In the genomic region with DNA sequence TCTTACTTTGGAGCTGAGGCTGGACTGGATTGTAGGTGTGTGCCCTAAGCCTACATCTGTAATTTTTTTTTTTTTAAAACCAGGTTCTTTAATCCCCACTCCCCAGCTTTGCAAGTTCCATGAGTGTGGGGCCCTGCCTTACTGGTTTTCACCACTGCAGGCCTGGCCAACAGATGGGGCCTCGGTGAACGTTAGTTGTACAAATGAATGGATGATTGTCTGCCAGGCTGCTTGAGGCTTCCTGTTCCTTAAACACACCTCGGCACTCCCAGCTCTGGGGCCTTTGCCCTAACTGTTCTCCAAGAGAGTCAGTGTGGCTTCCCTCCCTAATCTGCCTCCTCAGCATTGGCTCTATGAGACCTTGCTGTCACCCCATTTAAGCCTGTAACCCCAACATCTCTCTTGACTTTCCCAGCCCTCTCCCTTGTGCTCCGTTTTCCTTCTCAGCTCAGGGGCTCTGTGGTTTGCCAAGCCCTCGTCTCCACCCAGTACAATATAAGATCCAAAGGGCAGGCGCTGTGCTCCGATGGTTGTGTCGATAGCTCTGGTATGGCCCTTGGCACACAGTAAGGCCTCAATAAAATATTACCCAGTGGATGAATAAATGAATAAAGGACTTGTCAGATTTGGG, we compare ENCODE assay signal across 8 mouse cellular contexts. TPM values are rescaled to one million over a fixed set of nuclear protein-coding genes. Genes with fewer than 3 reads are reported as not detected.
DNase-seq lines count a peak whose midpoint lies in the region; ATAC-seq and TF ChIP-seq lines count a peak whose summit lies in the region.

No protein-coding gene starts in this region.

- no peaks in the 10 kb centered on the region for H3K9me3 ChIP-seq in embryonic facial prominence, embryonic 12.5 days
- no peaks in the 10 kb centered on the region for H3K9me3 ChIP-seq in midbrain, embryonic 14.5 days (ENCODE audit: control insufficient read depth, low read length)

- no peaks in the 10 kb centered on the region for H3K36me3 ChIP-seq in embryonic facial prominence, embryonic 12.5 days
- H3K36me3 ChIP-seq in midbrain, embryonic 14.5 days (ENCODE audit: control insufficient read depth, insufficient read depth, low read length) = no peaks in the 10 kb centered on the region

- peak overlapping the region; percentile 21; the same call in 1 of the 2 replicates for H3K4me3 ChIP-seq in gastrocnemius, adult 2 months
- H3K4me3 ChIP-seq in embryonic facial prominence, embryonic 12.5 days = peak overlapping the region; percentile 63
- H3K4me3 ChIP-seq in midbrain, embryonic 14.5 days (replicated peaks; ENCODE audit: low read depth, low read length) = peak overlapping the region; percentile 2; the same call in 1 of the 2 replicates

- no peak for DNase-seq in gastrocnemius, adult 2 months
- no peak for DNase-seq in gastrocnemius, adult 18-20 months (ENCODE audit: low spot score)
- DNase-seq in kidney, adult 8-10 months = peak; percentile 43 to 64
- DNase-seq in midbrain, embryonic 14.5 days = peak; percentile 28
- no peak for DNase-seq in ovary, adult 18-20 months (ENCODE audit: low spot score)
- no peak for DNase-seq in adrenal gland, postnatal 36 days

- H3K4me1 ChIP-seq in embryonic facial prominence, embryonic 12.5 days = peaks cover 50% of the 10 kb centered on the region
- H3K4me1 ChIP-seq in midbrain, embryonic 14.5 days (ENCODE audit: control insufficient read depth, insufficient read depth, low read length) = peaks cover 49% of the 10 kb centered on the region

- no peak for TF ChIP-seq CTCF in gastrocnemius, adult 2 months (IDR thresholded peaks at IDR 0.05)

- 42% methylated on average over 8 of the region's 8 CpGs for WGBS in embryonic facial prominence, embryonic 12.5 days
- WGBS in midbrain, embryonic 14.5 days = 51% methylated on average over 8 of the region's 8 CpGs

- intact Hi-C loops in gastrocnemius, adult 2 months (cut with DNase I) = no loop called here

- no peak for ATAC-seq in embryonic facial prominence, embryonic 12.5 days (ENCODE audit: insufficient number of reproducible peaks, insufficient read depth, low FRiP score, low TSS enrichment)
- ATAC-seq in midbrain, embryonic 14.5 days (ENCODE audit: low FRiP score, low TSS enrichment) = no peak
- ATAC-seq in CD4-positive, CD25-positive, alpha-beta regulatory T cell, adult 4 months = no peak

- H3K27me3 ChIP-seq in embryonic facial prominence, embryonic 12.5 days = no peaks in the 10 kb centered on the region
- no peaks in the 10 kb centered on the region for H3K27me3 ChIP-seq in midbrain, embryonic 14.5 days (ENCODE audit: control insufficient read depth, insufficient read depth, low read length)

- H3K4me2 ChIP-seq in embryonic facial prominence, embryonic 12.5 days (replicated peaks) = peak overlapping the region; percentile 69
- peak overlapping the region; percentile 36 for H3K4me2 ChIP-seq in midbrain, embryonic 14.5 days (ENCODE audit: low read length)

- peak overlapping the region; percentile 31 for H3K27ac ChIP-seq in gastrocnemius, adult 2 months
- peak overlapping the region; percentile 52 for H3K27ac ChIP-seq in embryonic facial prominence, embryonic 12.5 days
- H3K27ac ChIP-seq in midbrain, embryonic 14.5 days (replicated peaks; ENCODE audit: low read depth, low read length) = no peak overlapping the region

- peak overlapping the region; percentile 24; the same call in 1 of the 2 replicates for H3K9ac ChIP-seq in embryonic facial prominence, embryonic 12.5 days
- 0 out of 2 replicates have a peak overlapping the region, but pooled peaks have one; percentile 16 for H3K9ac ChIP-seq in midbrain, embryonic 14.5 days (replicated peaks; ENCODE audit: low read length)

RNA-seq across cellular contexts. Expression of gene Cnnm4, which starts 4.2 kb away (rescaled TPM):
- 10 to 100 TPM in 1 of 2 experiments, 1 to 10 TPM in 1; 4.1 to 11.0 TPM for total RNA-seq in gastrocnemius, adult 2 months (2021)
- 1 to 10 TPM; 7.6 to 8.2 TPM for total RNA-seq in gastrocnemius, adult 18-20 months (2021)
- polyA plus RNA-seq in embryonic facial prominence, embryonic 12.5 days (2016; fragmentation: Nextera tagmentation; extraction: Ambion mirVana) = 15.3 and 16.1 TPM in 2 replicates
- polyA plus RNA-seq in midbrain, embryonic 14.5 days (2014; fragmentation: Nextera tagmentation; extraction: Ambion mirVana) = 9.5 and 11.9 TPM in 2 replicates
- 10 to 100 TPM; 12.3 to 19.6 TPM for polyA plus RNA-seq in CD4-positive, CD25-positive, alpha-beta regulatory T cell, adult 4 months (2017; shearing (Covaris generic))
- 1 to 10 TPM; 3.9 to 4.9 TPM for total RNA-seq in adrenal gland, postnatal 36 days (2021)

RNA-seq across cellular contexts. Expression of gene Lman2l, which starts 30.5 kb away (rescaled TPM):
- total RNA-seq in gastrocnemius, adult 2 months (2021) = 10 to 100 TPM; 16.4 to 26.7 TPM
- 10 to 100 TPM; 21.0 to 22.2 TPM for total RNA-seq in gastrocnemius, adult 18-20 months (2021)
- 65.2 and 68.2 TPM in 2 replicates for polyA plus RNA-seq in embryonic facial prominence, embryonic 12.5 days (2016; fragmentation: Nextera tagmentation; extraction: Ambion mirVana)
- 41.2 and 42.7 TPM in 2 replicates for polyA plus RNA-seq in midbrain, embryonic 14.5 days (2014; fragmentation: Nextera tagmentation; extraction: Ambion mirVana)
- 10 to 100 TPM; 11.0 to 11.8 TPM for polyA plus RNA-seq in CD4-positive, CD25-positive, alpha-beta regulatory T cell, adult 4 months (2017; shearing (Covaris generic))
- 10 to 100 TPM; 36.4 to 52.2 TPM for total RNA-seq in adrenal gland, postnatal 36 days (2021)

RNA-seq across cellular contexts. Expression of gene Cnnm3, which starts 36.1 kb away (rescaled TPM):
- total RNA-seq in gastrocnemius, adult 2 months (2021) = 10 to 100 TPM in 1 of 2 experiments, 1 to 10 TPM in 1; 9.7 to 12.0 TPM
- total RNA-seq in gastrocnemius, adult 18-20 months (2021) = 10 to 100 TPM; 11.6 TPM
- 4.3 and 5.6 TPM in 2 replicates for polyA plus RNA-seq in embryonic facial prominence, embryonic 12.5 days (2016; fragmentation: Nextera tagmentation; extraction: Ambion mirVana)
- polyA plus RNA-seq in midbrain, embryonic 14.5 days (2014; fragmentation: Nextera tagmentation; extraction: Ambion mirVana) = 6.5 and 7.6 TPM in 2 replicates
- polyA plus RNA-seq in CD4-positive, CD25-positive, alpha-beta regulatory T cell, adult 4 months (2017; shearing (Covaris generic)) = 1 to 10 TPM; 7.5 to 7.6 TPM
- total RNA-seq in adrenal gland, postnatal 36 days (2021) = 10 to 100 TPM; 21.5 to 34.2 TPM

Comparison
In these comparisons a context has a peak if more than half of its experiments do, and no peak if none do; other contexts are left out.
1. DNase-seq: peak in kidney, adult 8-10 months (2 of 2) and midbrain, embryonic 14.5 days (single experiment); none in gastrocnemius, adult 2 months (single experiment), gastrocnemius, adult 18-20 months (single experiment), ovary, adult 18-20 months (single experiment) and adrenal gland, postnatal 36 days (0 of 2).
2. H3K4me3 ChIP-seq: peak in every context shown above with its lines; median percentile 63 in embryonic facial prominence, embryonic 12.5 days; 21 in gastrocnemius, adult 2 months; 2 in midbrain, embryonic 14.5 days.